Mouse (Mus musculus) macrophage (primary cell): ENCODE results near the gene Hist1h4d. TPM values are rescaled to one million over a fixed set of nuclear protein-coding genes. Genes with fewer than 3 reads are reported as not detected.
"Not testable (repeated sequence)": the region's sequence is repeated elsewhere in the genome, so short reads cannot be mapped to it uniquely, and the experiment has no call there.

Experiments
- H3K27ac ChIP-seq: fragments of 350-480 bp; formaldehyde crosslinking; 2 replicates; pipeline ENCODE4 v1.9.0; 2021
- H3K36me3 ChIP-seq: fragments of 350-480 bp; formaldehyde crosslinking; 2 replicates; pipeline ENCODE4 v1.9.0; 2021; ENCODE audit errors: inconsistent target
- H3K4me3 ChIP-seq: fragments of 350-480 bp; formaldehyde crosslinking; 2 replicates; pipeline ENCODE4 v1.9.0; 2021; ENCODE audit errors: inconsistent target
- H3K79me2 ChIP-seq: fragments of 350-480 bp; formaldehyde crosslinking; 2 replicates; pipeline ENCODE4 v1.9.0; 2021; ENCODE audit errors: inconsistent target
- WGBS: methylation state at CpG from one replicate; pipeline ENCODE4 v1.1.7; 2026; ENCODE audit warnings: inconsistent platforms; ENCODE audit not compliant: missing documents; 5-methylcytosine and 5-hydroxymethylcytosine counted together
- polyA plus RNA-seq: library from polyadenylated mRNA; stranded (reverse); fragments of 250-400 nt; gene quantifications from 3 replicates; pipeline ENCODE4 v1.2.4, GENCODE M21; 2018; ENCODE audit warnings: inconsistent platforms
- total RNA-seq, 78 experiments: library from RNA; depleted of rRNA; stranded (reverse); fragments of 250-400 nt; gene quantifications; 1 replicate in 9 of 78; 2 replicates in 24 of 78; 3 replicates in 43 of 78; 4 replicates in 2 of 78; pipeline ENCODE4 v1.2.4; 2018; ENCODE audit warnings: inconsistent platforms in 56 of 78

Gene Hist1h4d
- 10 to 100 TPM in 10 of 26 experiments, 1 to 10 TPM in 16; 2.7 to 28.6 (median 6.7) TPM for total RNA-seq (2018; cell fraction: chromatin; rRNA removed)
- 10 to 100 TPM; 15.5 to 74.3 (median 36.1) TPM for total RNA-seq (2018; cell fraction: cytosol; rRNA removed)
- total RNA-seq (2018; cell fraction: nucleus; rRNA removed): 10 to 100 TPM in 21 of 26 experiments, 1 to 10 TPM in 5; 3.5 to 73.2 (median 16.5) TPM
- polyA plus RNA-seq: 0.13 TPM in 1 of 3 replicates, not detected in the others

GRCm38 (mm10) chr13:23581408-23582218 is at the start of gene Hist1h4d:
Hist1h4d (plus strand) TSS chr13:23581598.
- Histone ChIP-seq H3K79me2 (no peaks in the 10 kb centered on the region), H3K27ac (peak within 1 kb of the TSS; percentile 88), H3K4me3 (peak within 1 kb of the TSS; percentile 32), H3K36me3 (no peaks in the 10 kb centered on the region)
- WGBS: 0% methylated on average over 40 of the region's 43 CpGs

GRCm38 (mm10) chr13:23532262-23533075 is 48.9 kb upstream of the Hist1h4d start:
- WGBS: 36% methylated on average over 9 of the region's 9 CpGs
- Histone ChIP-seq H3K79me2 (no peaks in the 10 kb centered on the region), H3K36me3 (no peaks in the 10 kb centered on the region), H3K27ac (peak overlapping the region; percentile 91), H3K4me3 (peak overlapping the region; percentile 37)

- not testable (repeated sequence) for H3K79me2 ChIP-seq, H3K36me3 ChIP-seq
- Histone ChIP-seq H3K4me3 (peak within 1 kb of the TSS; percentile 41), H3K27ac (peak within 1 kb of the TSS; percentile 91)
- 4% methylated on average over 12 of the region's 53 CpGs for WGBS
Observed at GRCm38 (mm10) chr13:23533560-23534367, 47.6 kb upstream of the Hist1h4d start, which contains the start of gene Hist1h2af. Hist1h2af (plus strand) TSS chr13:23533906.

- Histone ChIP-seq H3K27ac (peak overlapping the region; percentile 89), H3K79me2 (no peaks in the 10 kb centered on the region), H3K36me3 (no peaks in the 10 kb centered on the region), H3K4me3 (peak overlapping the region; percentile 41)
- 1% methylated on average over 15 of the region's 15 CpGs for WGBS
Observed at GRCm38 (mm10) chr13:23534368-23535131, 46.8 kb upstream of the Hist1h4d start.

- under 1% methylated on average over 22 of the region's 62 CpGs for WGBS
- H3K79me2 ChIP-seq, H3K36me3 ChIP-seq: not testable (repeated sequence)
- Histone ChIP-seq H3K4me3 (peak within 1 kb of the TSS; percentile 41), H3K27ac (peak within 1 kb of the TSS; percentile 89)
Observed at GRCm38 (mm10) chr13:23535137-23536075, 46.0 kb upstream of the Hist1h4d start, which contains the start of gene Hist1h3g. Hist1h3g (plus strand) TSS chr13:23535422.

GRCm38 (mm10) chr13:23536076-23536822 is 45.1 kb upstream of the Hist1h4d start:
- H3K79me2 ChIP-seq: no peaks in the 10 kb centered on the region
- WGBS: 45% methylated on average over 7 of the region's 7 CpGs
- no peaks in the 10 kb centered on the region for H3K36me3 ChIP-seq
- peak overlapping the region; percentile 39 for H3K4me3 ChIP-seq
- peak overlapping the region; percentile 51 for H3K27ac ChIP-seq

- Histone ChIP-seq H3K36me3 (no peaks in the 10 kb centered on the region), H3K79me2 (no peaks in the 10 kb centered on the region), H3K27ac (peak overlapping the region; percentile 51; the same call in 1 of the 2 replicates), H3K4me3 (peak overlapping the region; percentile 39; the same call in 1 of the 2 replicates)
- WGBS: 75% methylated on average over 2 of the region's 3 CpGs
Observed at GRCm38 (mm10) chr13:23537006-23537710, 44.2 kb upstream of the Hist1h4d start.

- Histone ChIP-seq H3K27ac (no peak overlapping the region; the same call in 1 of the 2 replicates), H3K79me2 (no peaks in the 10 kb centered on the region), H3K4me3 (no peak overlapping the region), H3K36me3 (no peaks in the 10 kb centered on the region)
- 79% methylated on average over 5 of the region's 5 CpGs for WGBS
Observed at GRCm38 (mm10) chr13:23538249-23538648, 43.1 kb upstream of the Hist1h4d start.

- WGBS: no CpG with 5 or more reads among the region's 1 CpGs
- H3K79me2 ChIP-seq, H3K4me3 ChIP-seq, H3K36me3 ChIP-seq, H3K27ac ChIP-seq: not testable (repeated sequence)
Observed at GRCm38 (mm10) chr13:23539821-23540220, 41.6 kb upstream of the Hist1h4d start.

- H3K79me2 ChIP-seq: no peaks in the 10 kb centered on the region
- peak overlapping the region; percentile 43; the same call in 1 of the 2 replicates for H3K4me3 ChIP-seq
- H3K27ac ChIP-seq: no peak overlapping the region
- WGBS: 60% methylated on average over 1 of the region's 3 CpGs
- no peaks in the 10 kb centered on the region for H3K36me3 ChIP-seq
Observed at GRCm38 (mm10) chr13:23541497-23541896, 39.9 kb upstream of the Hist1h4d start.

GRCm38 (mm10) chr13:23542225-23542980 is 39.0 kb upstream of the Hist1h4d start:
- peak overlapping the region; percentile 43 for H3K4me3 ChIP-seq
- H3K27ac ChIP-seq: peak overlapping the region; percentile 84
- H3K79me2 ChIP-seq, H3K36me3 ChIP-seq: not testable (repeated sequence)
- 0% methylated on average over 2 of the region's 3 CpGs for WGBS
